Mouse (Mus musculus): ENCODE measurements around the gene Kmt5c. TPM values are rescaled to one million over a fixed set of nuclear protein-coding genes. Genes with fewer than 3 reads are reported as not detected.

Gene Kmt5c
- total RNA-seq (2021) = 10 to 100 TPM; 25.0 to 30.4 TPM

- DNase-seq (ENCODE audit: low spot score in 2 of 2) = peak; percentile 98 to 100
- intact Hi-C loops (cut with DNase I) = loop anchor here (2.0 kb wide), 1 partner anchor 53 kb away; the partner anchor contains the start of gene Rpl28
These were observed at the start of gene Kmt5c for GRCm38 (mm10) chr7:4739544-4740275. Gene Kmt5c (plus strand): TSS chr7:4740115.

GRCm38 (mm10) chr7:4690387-4690786, 49.5 kb upstream of the Kmt5c start, which contains the start of gene Brsk1:
Gene Brsk1 (plus strand): TSS chr7:4690604.
- intact Hi-C loops (cut with DNase I) = loop anchor here (1.0 to 2.0 kb wide), 2 partner anchors 31 to 98 kb away; partner anchors contain the start of genes Ppp6r1 and Tmem238
- peak; percentile 83 to 87 for DNase-seq (ENCODE audit: low spot score in 2 of 2)

- peak; percentile 37 to 45 for DNase-seq (ENCODE audit: low spot score in 2 of 2)
- intact Hi-C loops (cut with DNase I) = loop anchor here (1.0 to 2.0 kb wide), 2 partner anchors 32 to 98 kb away; partner anchors contain the start of genes Ppp6r1 and Tmem238
These were observed 48.8 kb upstream of the Kmt5c start for GRCm38 (mm10) chr7:4690951-4691653.

GRCm38 (mm10) chr7:4693004-4693403, 46.9 kb upstream of the Kmt5c start:
- no peak for DNase-seq (ENCODE audit: low spot score in 2 of 2)
- intact Hi-C loops (cut with DNase I) = no loop called here

GRCm38 (mm10) chr7:4702334-4702733, 37.6 kb upstream of the Kmt5c start:
- DNase-seq (ENCODE audit: low spot score in 2 of 2) = no peak
- intact Hi-C loops (cut with DNase I) = no loop called here

- intact Hi-C loops (cut with DNase I) = no loop called here
These were observed 36.7 kb upstream of the Kmt5c start for GRCm38 (mm10) chr7:4703195-4703594.

GRCm38 (mm10) chr7:4705098-4705497, 34.8 kb upstream of the Kmt5c start:
- no peak for DNase-seq (ENCODE audit: low spot score in 2 of 2)
- intact Hi-C loops (cut with DNase I) = no loop called here

More at GRCm38 (mm10) chr7:4703195-4703594, 36.7 kb upstream of the Kmt5c start:
- DNase-seq (ENCODE audit: low spot score in 2 of 2) = no peak

GRCm38 (mm10) chr7:4712594-4712993, 27.3 kb upstream of the Kmt5c start:
- intact Hi-C loops (cut with DNase I) = no loop called here
- no peak for DNase-seq (ENCODE audit: low spot score in 2 of 2)

- intact Hi-C loops (cut with DNase I) = no loop called here
- no peak for DNase-seq (ENCODE audit: low spot score in 2 of 2)
These were observed 23.0 kb upstream of the Kmt5c start for GRCm38 (mm10) chr7:4716955-4717354.

GRCm38 (mm10) chr7:4719276-4719675, 20.6 kb upstream of the Kmt5c start:
- no peak for DNase-seq (ENCODE audit: low spot score in 2 of 2)
- intact Hi-C loops (cut with DNase I) = no loop called here

GRCm38 (mm10) chr7:4723508-4723907, 16.4 kb upstream of the Kmt5c start:
- intact Hi-C loops (cut with DNase I) = no loop called here
- peak; percentile 51 to 72 for DNase-seq (ENCODE audit: low spot score in 2 of 2)

- intact Hi-C loops (cut with DNase I) = no loop called here
- DNase-seq (ENCODE audit: low spot score in 2 of 2) = no peak
These were observed 15.6 kb upstream of the Kmt5c start for GRCm38 (mm10) chr7:4724359-4724758.

- intact Hi-C loops (cut with DNase I) = no loop called here
- no peak for DNase-seq (ENCODE audit: low spot score in 2 of 2)
These were observed 14.7 kb upstream of the Kmt5c start, which contains the start of gene Tmem150b for GRCm38 (mm10) chr7:4725169-4725568. Gene Tmem150b (minus strand): TSS chr7:4725249.

- intact Hi-C loops (cut with DNase I) = no loop called here
- no peak for DNase-seq (ENCODE audit: low spot score in 2 of 2)
These were observed 8.8 kb upstream of the Kmt5c start for GRCm38 (mm10) chr7:4731090-4731489.

GRCm38 (mm10) chr7:4732968-4733392, 6.9 kb upstream of the Kmt5c start:
- no peak for DNase-seq (ENCODE audit: low spot score in 2 of 2)

GRCm38 (mm10) chr7:4739041-4739543, 823 bp upstream of the Kmt5c start:
- intact Hi-C loops (cut with DNase I) = loop anchor here (2.0 kb wide), 1 partner anchor 54 kb away; the partner anchor contains the start of gene Rpl28
- DNase-seq (ENCODE audit: low spot score in 2 of 2) = no peak

More at GRCm38 (mm10) chr7:4732968-4733392, 6.9 kb upstream of the Kmt5c start:
- intact Hi-C loops (cut with DNase I) = no loop called here

- DNase-seq (ENCODE audit: low spot score in 2 of 2) = no peak
- intact Hi-C loops (cut with DNase I) = no loop called here
These were observed 403 bp downstream of the Kmt5c start for GRCm38 (mm10) chr7:4740309-4740727.

- DNase-seq (ENCODE audit: low spot score in 2 of 2) = peak in 1 of 2 experiments; percentile 24
- intact Hi-C loops (cut with DNase I) = no loop called here
These were observed 1.2 kb downstream of the Kmt5c start for GRCm38 (mm10) chr7:4741151-4741550.

GRCm38 (mm10) chr7:4741672-4742481, 2.0 kb downstream of the Kmt5c start:
- no peak for DNase-seq (ENCODE audit: low spot score in 2 of 2)
- intact Hi-C loops (cut with DNase I) = no loop called here
